Mouse (Mus musculus): ENCODE measurements around the gene Caly. TPM values are rescaled to one million over a fixed set of nuclear protein-coding genes. Genes with fewer than 3 reads are reported as not detected.

The Caly gene
- polyA plus RNA-seq, 1 experiment from 2014 or later, result 1.6 TPM

DNA sequence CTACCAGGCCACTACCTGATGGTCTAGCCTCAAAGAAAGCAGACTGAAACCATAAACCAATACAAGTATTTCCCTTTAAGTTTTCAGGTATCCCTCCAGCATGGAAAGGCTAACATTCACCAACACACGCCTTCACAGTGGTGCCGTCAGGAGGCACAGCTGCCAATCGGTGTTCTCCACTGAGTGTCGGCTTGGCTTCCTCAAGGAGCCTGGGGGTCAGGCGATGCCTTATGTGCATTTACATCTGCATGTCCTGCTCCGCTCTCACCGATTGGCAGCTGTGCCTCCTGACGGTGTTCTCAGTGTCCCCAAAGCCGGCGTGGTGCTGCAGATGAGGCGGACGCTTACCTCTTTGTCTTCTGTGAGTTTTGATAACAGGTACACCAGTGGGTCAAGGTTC lies 50.6 kb downstream of the Caly start:
- no peak for ATAC-seq (replicated peaks; ENCODE audit: insufficient number of reproducible peaks, low FRiP score, low TSS enrichment, low read depth)
- Histone ChIP-seq H3K27me3 (ENCODE audit: control insufficient read depth, insufficient read depth, low read length) (no peaks in the 10 kb centered on the region), H3K36me3 (replicated peaks; ENCODE audit: control insufficient read depth, insufficient read depth, low read depth, low read length) (peaks cover 16% of the 10 kb centered on the region), H3K4me1 (ENCODE audit: control insufficient read depth, insufficient read depth, low read length) (no peaks in the 10 kb centered on the region; the same call in 1 of the 2 replicates), H3K4me3 (ENCODE audit: low read depth, low read length) (no peak overlapping the region), H3K9ac (replicated peaks; ENCODE audit: low read length) (no peak overlapping the region), H3K27ac (replicated peaks; ENCODE audit: low read depth, low read length) (no peak overlapping the region), H3K4me2 (ENCODE audit: low read depth, low read length) (no peak overlapping the region), H3K9me3 (replicated peaks; ENCODE audit: control insufficient read depth, low read length) (no peaks in the 10 kb centered on the region)
- 93% methylated on average over 12 of the region's 12 CpGs for WGBS
- DNase-seq (ENCODE audit: low spot score), result no peak

Other genes with a start within 250 kb of the Caly start
- gene Adgra1, start 248.4 kb downstream of the Caly start, polyA plus RNA-seq (2014; fragmentation: Nextera tagmentation; extraction: Ambion mirVana), result 0.87 and 1.6 TPM in 2 replicates
- 0.21 and 0.24 TPM in 2 replicates for gene Kndc1, start 187.9 kb downstream of the Caly start, polyA plus RNA-seq (2014; fragmentation: Nextera tagmentation; extraction: Ambion mirVana)
- gene Utf1, start 138.8 kb downstream of the Caly start, polyA plus RNA-seq (2014; fragmentation: Nextera tagmentation; extraction: Ambion mirVana), result 0.29 TPM in 1 of 2 replicates, not detected in the other
- 0.21 and 0.36 TPM in 2 replicates for gene 6430531B16Rik, start 103.8 kb downstream of the Caly start, polyA plus RNA-seq (2014; fragmentation: Nextera tagmentation; extraction: Ambion mirVana)
- 1.2 and 1.7 TPM in 2 replicates for gene Adam8, start 90.0 kb downstream of the Caly start, polyA plus RNA-seq (2014; fragmentation: Nextera tagmentation; extraction: Ambion mirVana)
- 37.1 and 37.5 TPM in 2 replicates for gene Zfp511, start 46.2 kb downstream of the Caly start, polyA plus RNA-seq (2014; fragmentation: Nextera tagmentation; extraction: Ambion mirVana)
- 74.8 and 75.7 TPM in 2 replicates for gene Tubgcp2, start 45.9 kb downstream of the Caly start, polyA plus RNA-seq (2014; fragmentation: Nextera tagmentation; extraction: Ambion mirVana)
- 2.5 and 3.9 TPM in 2 replicates for gene Msx3, start 33.5 kb downstream of the Caly start, polyA plus RNA-seq (2014; fragmentation: Nextera tagmentation; extraction: Ambion mirVana)
- gene Prap1, start 10.8 kb upstream of the Caly start, polyA plus RNA-seq (2014; fragmentation: Nextera tagmentation; extraction: Ambion mirVana), result not detected in 2 replicates
- 24.2 and 24.4 TPM in 2 replicates for gene Fuom, start 19.9 kb upstream of the Caly start, polyA plus RNA-seq (2014; fragmentation: Nextera tagmentation; extraction: Ambion mirVana)
- gene Paox, start 33.3 kb upstream of the Caly start, polyA plus RNA-seq (2014; fragmentation: Nextera tagmentation; extraction: Ambion mirVana), result 19.0 and 21.7 TPM in 2 replicates
- gene Echs1, start 33.9 kb upstream of the Caly start, polyA plus RNA-seq (2014; fragmentation: Nextera tagmentation; extraction: Ambion mirVana), result 211 and 221 TPM in 2 replicates
- gene Mtg1, start 55.0 kb upstream of the Caly start, polyA plus RNA-seq (2014; fragmentation: Nextera tagmentation; extraction: Ambion mirVana), result 22.5 and 23.1 TPM in 2 replicates
- gene Sprn, start 72.3 kb upstream of the Caly start, polyA plus RNA-seq (2014; fragmentation: Nextera tagmentation; extraction: Ambion mirVana), result 0.34 and 0.84 TPM in 2 replicates
- gene Olfr522, start 82.2 kb upstream of the Caly start, polyA plus RNA-seq (2014; fragmentation: Nextera tagmentation; extraction: Ambion mirVana), result not detected in 2 replicates
- gene Olfr523, start 90.7 kb upstream of the Caly start, polyA plus RNA-seq (2014; fragmentation: Nextera tagmentation; extraction: Ambion mirVana), result not detected in 2 replicates
- not detected in 2 replicates for gene Olfr524, start 123.4 kb upstream of the Caly start, polyA plus RNA-seq (2014; fragmentation: Nextera tagmentation; extraction: Ambion mirVana)
- not detected in 2 replicates for gene Cd163l1, start 135.7 kb upstream of the Caly start, polyA plus RNA-seq (2014; fragmentation: Nextera tagmentation; extraction: Ambion mirVana)
- not detected in 2 replicates for gene 5830411N06Rik, start 164.7 kb upstream of the Caly start, polyA plus RNA-seq (2014; fragmentation: Nextera tagmentation; extraction: Ambion mirVana)
- gene Olfr525, start 238.3 kb upstream of the Caly start, polyA plus RNA-seq (2014; fragmentation: Nextera tagmentation; extraction: Ambion mirVana), result not detected in 2 replicates

All from embryonic facial prominence, embryonic 11.5 days (tissue).